Mouse (Mus musculus) embryonic facial prominence, embryonic 13.5 days (tissue): ENCODE measurements at regions not wholly inside any gene's neighbourhood (a gene's known extent, or its start where the extent isn't known, plus 50 kb on each side); places are given as distances from the start of the nearest gene placed in this dataset.

Source experiments
- ATAC-seq: fragments of 200-750 bp; cut with Nextera tagmentation; 2 replicates; pipeline ENCODE4 v1.8.0; 2017; ENCODE audit warnings: low read depth; ENCODE audit not compliant: insufficient number of reproducible peaks, insufficient read depth, low FRiP score, low TSS enrichment
- H3K27ac ChIP-seq: fragments of 300-500 bp; sonication (generic); 2 replicates; pipeline ENCODE4 v1.5.1; 2015; ENCODE audit warnings: moderate library complexity, mild to moderate bottlenecking, inconsistent platforms
- H3K27me3 ChIP-seq: fragments of 300-500 bp; sonication (generic); 2 replicates; pipeline ENCODE4 v1.6.1; 2015; ENCODE audit warnings: mild to moderate bottlenecking, inconsistent platforms
- H3K36me3 ChIP-seq: fragments of 300-500 bp; sonication (generic); 2 replicates; pipeline ENCODE4 v1.6.1; 2015; ENCODE audit warnings: mild to moderate bottlenecking, inconsistent platforms
- H3K4me1 ChIP-seq: fragments of 300-500 bp; sonication (generic); 2 replicates; pipeline ENCODE4 v1.6.1; 2015; ENCODE audit warnings: inconsistent platforms
- H3K4me2 ChIP-seq: fragments of 300-500 bp; sonication (generic); 2 replicates; pipeline ENCODE4 v1.6.1; 2015; ENCODE audit warnings: moderate library complexity, mild to moderate bottlenecking, inconsistent platforms
- H3K4me3 ChIP-seq: fragments of 300-500 bp; sonication (generic); 2 replicates; pipeline ENCODE4 v1.5.1; 2015; ENCODE audit warnings: mild to moderate bottlenecking, inconsistent platforms
- H3K9ac ChIP-seq: fragments of 300-500 bp; sonication (generic); 2 replicates; pipeline ENCODE4 v1.6.1; 2015; ENCODE audit warnings: mild to moderate bottlenecking, inconsistent platforms
- H3K9me3 ChIP-seq: fragments of 300-500 bp; sonication (generic); 2 replicates; pipeline ENCODE4 v1.6.1; 2016; ENCODE audit warnings: inconsistent platforms
- WGBS: fragments of 180-500 bp; shearing (Covaris S2); methylation state at CpG from one replicate; pipeline ENCODE4 v1.1.7; 2015; ENCODE audit warnings: mixed read lengths; 5-methylcytosine and 5-hydroxymethylcytosine counted together

DNA sequence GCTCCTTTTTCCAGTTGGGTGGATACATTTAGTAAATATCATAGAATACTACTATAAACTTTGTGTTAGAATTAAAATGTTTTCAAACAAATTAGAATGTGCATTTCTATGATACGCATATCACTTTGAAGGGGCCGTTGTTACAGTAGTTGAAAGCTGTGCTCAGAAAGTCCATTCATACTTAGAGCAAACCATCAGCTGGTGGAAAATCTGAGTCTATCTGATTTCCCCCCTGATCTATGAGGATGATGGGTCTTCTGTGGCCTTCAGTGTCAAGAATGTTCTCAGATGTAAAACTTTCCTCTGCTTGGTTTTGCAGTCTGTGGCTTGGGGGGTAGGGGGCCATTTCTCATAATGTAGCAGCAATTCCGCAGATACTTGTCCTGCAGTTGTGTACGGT lies 69.3 kb upstream of the Ednrb start:
- Histone ChIP-seq H3K36me3 (no peaks in the 10 kb centered on the region), H3K27ac (no peak overlapping the region), H3K27me3 (no peaks in the 10 kb centered on the region), H3K4me2 (no peak overlapping the region), H3K9ac (no peak overlapping the region), H3K4me3 (no peak overlapping the region), H3K4me1 (no peaks in the 10 kb centered on the region), H3K9me3 (no peaks in the 10 kb centered on the region)
- WGBS = 88% methylated on average over 4 of the region's 4 CpGs
- ATAC-seq = no peak

DNA sequence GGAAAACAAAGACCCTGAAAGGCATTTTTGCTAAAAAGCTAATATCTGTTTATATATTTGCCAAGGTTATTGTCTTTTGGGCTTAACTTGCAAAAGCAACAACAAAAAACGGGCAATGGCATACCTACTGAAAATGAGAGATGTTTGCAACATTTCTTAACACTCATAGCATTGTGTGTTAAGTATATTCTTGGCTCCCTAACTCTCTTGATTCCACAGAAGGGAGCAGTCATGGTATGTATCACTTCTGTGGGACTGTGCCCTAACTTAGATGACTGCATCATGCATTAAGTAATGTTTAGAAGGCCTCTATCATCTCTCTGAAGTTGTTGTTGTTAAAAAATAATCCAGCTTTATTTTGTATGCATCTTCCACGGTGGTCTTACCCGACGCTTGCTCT lies 67.5 kb upstream of the Ednrb start:
- no peaks in the 10 kb centered on the region for H3K4me1 ChIP-seq
- no peak overlapping the region for H3K4me3 ChIP-seq
- H3K27me3 ChIP-seq = no peaks in the 10 kb centered on the region
- H3K4me2 ChIP-seq = no peak overlapping the region
- no peak overlapping the region for H3K27ac ChIP-seq
- H3K9me3 ChIP-seq = no peaks in the 10 kb centered on the region
- no peak for ATAC-seq
- 85% methylated on average over 4 of the region's 4 CpGs for WGBS
- H3K36me3 ChIP-seq = no peaks in the 10 kb centered on the region
- H3K9ac ChIP-seq = no peak overlapping the region

DNA sequence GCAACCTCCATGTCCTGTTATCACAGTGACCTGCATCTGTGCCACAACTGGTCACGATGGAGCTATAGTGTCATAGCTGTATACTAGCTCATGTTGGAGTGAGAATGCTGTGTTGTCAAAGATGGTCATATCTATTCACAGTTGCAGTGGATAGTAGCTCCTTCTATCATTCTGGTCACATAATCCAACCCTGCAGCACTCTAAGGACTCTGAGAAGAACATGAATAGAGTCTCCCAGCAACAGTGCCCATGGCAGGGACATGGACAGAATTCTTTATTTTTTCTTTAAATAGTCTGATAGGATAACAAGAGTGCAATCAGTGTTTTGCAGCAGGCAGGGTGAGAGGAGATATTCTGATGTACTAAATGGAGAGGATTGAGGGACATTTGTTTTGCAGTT lies 67.1 kb upstream of the Ednrb start:
- 94% methylated on average over 1 of the region's 1 CpGs for WGBS

DNA sequence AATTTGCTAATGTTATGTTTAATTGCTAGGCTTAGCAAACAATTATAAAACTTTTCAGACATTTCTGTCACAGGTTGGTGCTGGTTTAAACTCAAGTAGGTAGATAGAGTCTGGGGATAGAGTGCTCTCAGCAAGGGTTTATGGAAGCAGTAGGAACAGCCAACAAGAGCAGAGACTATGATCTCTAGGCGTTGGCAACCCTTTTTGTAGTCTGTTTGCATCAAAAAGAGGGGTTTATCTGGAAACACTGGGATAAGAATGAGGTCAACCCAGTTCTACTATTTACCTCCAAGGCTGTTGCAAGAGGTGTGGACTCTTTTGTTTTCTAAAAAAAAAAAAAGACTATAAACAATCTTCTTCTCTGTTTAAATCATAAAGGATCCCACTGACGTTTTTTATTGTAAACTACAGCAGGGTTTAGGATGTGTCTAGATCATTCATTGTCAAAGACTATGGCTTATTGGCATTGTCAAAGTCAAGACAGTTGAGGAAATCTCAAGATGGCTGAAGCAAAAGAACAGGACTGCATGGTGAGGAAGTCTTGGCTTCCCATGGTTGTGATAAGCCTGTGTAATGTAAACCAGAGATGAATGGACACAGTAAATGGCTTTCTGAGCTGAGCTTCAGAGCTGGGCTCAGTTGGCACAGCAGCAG lies 62.3 kb upstream of the Ednrb start:
- no peak for ATAC-seq
- Histone ChIP-seq H3K4me1 (no peaks in the 10 kb centered on the region), H3K27me3 (no peaks in the 10 kb centered on the region), H3K9me3 (no peaks in the 10 kb centered on the region), H3K9ac (no peak overlapping the region), H3K4me2 (no peak overlapping the region), H3K36me3 (no peaks in the 10 kb centered on the region), H3K27ac (no peak overlapping the region), H3K4me3 (no peak overlapping the region)
- 36% methylated on average over 2 of the region's 2 CpGs for WGBS

More for the DNA sequence above, 67.1 kb upstream of the Ednrb start:
- Histone ChIP-seq H3K9ac (no peak overlapping the region), H3K4me3 (no peak overlapping the region), H3K9me3 (no peaks in the 10 kb centered on the region), H3K4me2 (no peak overlapping the region), H3K27me3 (no peaks in the 10 kb centered on the region), H3K4me1 (no peaks in the 10 kb centered on the region), H3K27ac (no peak overlapping the region), H3K36me3 (no peaks in the 10 kb centered on the region)
- ATAC-seq = no peak

DNA sequence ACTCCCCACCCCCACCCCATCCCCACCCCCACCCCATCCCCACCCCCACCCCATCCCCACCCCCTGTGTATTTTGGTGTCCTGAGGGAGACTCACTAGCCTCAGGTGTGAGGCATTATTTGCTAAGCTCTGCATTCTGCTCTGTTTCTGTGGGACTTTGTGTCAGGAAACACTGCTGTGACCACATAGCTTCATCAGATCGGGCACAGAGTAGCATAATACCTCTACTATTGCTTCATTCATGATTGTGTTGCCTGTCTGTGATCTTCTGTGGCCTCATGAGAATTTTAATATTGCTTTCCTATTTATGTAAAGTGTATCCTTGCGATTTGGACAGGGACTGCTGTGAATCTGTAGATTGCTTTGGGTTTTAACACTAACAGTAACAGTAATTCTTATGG lies 56.6 kb upstream of the Ednrb start:
- H3K27ac ChIP-seq = no peak overlapping the region
- H3K4me2 ChIP-seq = no peak overlapping the region
- H3K4me1 ChIP-seq = peaks cover 9% of the 10 kb centered on the region; the same call in 1 of the 2 replicates
- no peak overlapping the region for H3K9ac ChIP-seq
- H3K9me3 ChIP-seq = no peaks in the 10 kb centered on the region
- 69% methylated on average over 2 of the region's 2 CpGs for WGBS
- ATAC-seq = no peak
- no peaks in the 10 kb centered on the region for H3K36me3 ChIP-seq
- peaks cover 7% of the 10 kb centered on the region for H3K27me3 ChIP-seq
- H3K4me3 ChIP-seq = no peak overlapping the region

DNA sequence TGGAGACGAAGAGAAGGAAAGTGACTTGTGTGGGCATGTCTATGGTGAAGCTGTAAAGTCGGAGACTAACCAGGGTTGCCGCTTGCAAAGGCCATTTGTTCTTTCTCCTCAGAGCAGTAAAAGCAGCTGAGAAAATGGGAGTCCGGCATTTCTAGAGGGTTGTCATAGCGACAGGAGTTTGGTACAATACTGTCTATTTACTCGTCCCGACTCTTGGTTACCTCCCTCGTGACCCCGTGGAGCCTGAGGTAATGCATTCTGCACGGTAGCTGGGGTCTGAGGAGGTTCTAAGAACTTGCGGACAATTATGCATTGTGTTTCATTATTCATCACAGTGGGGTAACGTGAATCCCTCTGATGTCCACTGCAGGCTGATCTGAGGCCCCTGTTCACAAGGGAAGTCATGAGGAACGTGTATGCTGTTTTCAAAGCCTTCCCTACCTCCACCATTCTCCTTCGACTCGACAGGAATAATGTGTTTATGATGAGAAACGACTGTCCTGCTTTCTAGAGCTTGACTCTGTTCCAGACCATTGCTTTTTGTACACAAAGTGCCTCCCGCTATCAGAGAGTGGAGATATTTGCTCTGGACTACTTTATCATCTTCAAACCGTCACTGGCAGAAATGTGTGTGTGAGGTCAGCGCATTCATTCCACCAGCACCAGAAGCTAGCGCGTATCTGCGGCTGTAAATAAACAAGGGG lies 55.1 kb upstream of the Ednrb start:
- peaks cover 7% of the 10 kb centered on the region for H3K27me3 ChIP-seq
- peak overlapping the region; percentile 55; the same call in 1 of the 2 replicates for H3K9ac ChIP-seq
- H3K27ac ChIP-seq = no peak overlapping the region
- no peak for ATAC-seq
- peak overlapping the region; percentile 60 for H3K4me2 ChIP-seq
- no peaks in the 10 kb centered on the region for H3K9me3 ChIP-seq
- peaks cover 9% of the 10 kb centered on the region; the same call in 1 of the 2 replicates for H3K4me1 ChIP-seq
- peak overlapping the region; percentile 34 for H3K4me3 ChIP-seq
- 13% methylated on average over 22 of the region's 22 CpGs for WGBS
- no peaks in the 10 kb centered on the region for H3K36me3 ChIP-seq

DNA sequence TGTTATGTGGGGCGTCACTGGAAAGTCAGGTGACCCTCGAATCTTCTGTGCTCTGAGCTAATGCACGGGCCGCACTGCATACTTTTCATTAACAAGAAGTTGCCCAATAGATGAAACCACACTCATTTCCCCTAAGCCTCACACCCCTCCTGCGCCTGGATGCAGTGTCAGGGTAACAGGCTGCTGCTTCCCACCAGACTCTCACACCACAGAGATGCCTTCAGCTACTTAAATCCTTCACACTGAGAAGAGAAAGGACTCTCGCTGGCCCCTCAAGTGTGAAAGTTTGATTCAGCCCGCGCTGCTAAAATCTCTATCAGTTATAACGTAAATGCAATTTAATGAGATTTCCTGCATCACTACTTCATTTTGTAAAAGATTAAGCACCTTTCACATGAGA lies 54.5 kb upstream of the Ednrb start:
- H3K36me3 ChIP-seq = no peaks in the 10 kb centered on the region
- peak overlapping the region; percentile 55; the same call in 1 of the 2 replicates for H3K9ac ChIP-seq
- peaks cover 7% of the 10 kb centered on the region for H3K27me3 ChIP-seq
- peak overlapping the region; percentile 34 for H3K4me3 ChIP-seq
- WGBS = 18% methylated on average over 9 of the region's 9 CpGs
- H3K27ac ChIP-seq = no peak overlapping the region
- peak overlapping the region; percentile 60 for H3K4me2 ChIP-seq
- no peak for ATAC-seq
- H3K4me1 ChIP-seq = peaks cover 9% of the 10 kb centered on the region; the same call in 1 of the 2 replicates
- H3K9me3 ChIP-seq = no peaks in the 10 kb centered on the region

DNA sequence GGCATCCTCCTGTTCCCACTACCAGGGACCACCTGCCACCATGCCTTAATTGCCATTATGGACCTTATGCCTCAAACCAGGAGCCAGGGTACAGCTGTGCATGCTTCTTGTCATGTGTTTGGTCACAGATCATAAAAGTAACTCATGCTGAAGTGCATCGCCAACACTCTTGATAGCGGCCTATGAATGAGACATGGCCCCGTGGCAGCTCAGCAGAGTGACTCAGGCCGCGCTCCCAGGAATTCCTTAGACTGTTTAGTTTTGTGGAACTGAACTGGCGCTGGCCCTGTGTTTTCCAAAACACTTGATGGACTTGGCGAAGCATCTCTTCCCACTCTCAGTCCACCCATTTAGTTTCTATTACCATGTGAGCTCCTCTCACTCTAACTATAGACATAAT lies 51.1 kb upstream of the Ednrb start:
- WGBS = 95% methylated on average over 7 of the region's 7 CpGs
- H3K4me3 ChIP-seq = no peak overlapping the region
- no peak overlapping the region for H3K4me2 ChIP-seq
- no peaks in the 10 kb centered on the region for H3K36me3 ChIP-seq
- no peak overlapping the region for H3K27ac ChIP-seq
- no peak for ATAC-seq
- peaks cover 9% of the 10 kb centered on the region; the same call in 1 of the 2 replicates for H3K4me1 ChIP-seq
- no peaks in the 10 kb centered on the region for H3K9me3 ChIP-seq
- H3K27me3 ChIP-seq = peaks cover 7% of the 10 kb centered on the region
- no peak overlapping the region for H3K9ac ChIP-seq
